Comparison of ENCODE assay signal across 8 mouse cellular contexts in the genomic region with DNA sequence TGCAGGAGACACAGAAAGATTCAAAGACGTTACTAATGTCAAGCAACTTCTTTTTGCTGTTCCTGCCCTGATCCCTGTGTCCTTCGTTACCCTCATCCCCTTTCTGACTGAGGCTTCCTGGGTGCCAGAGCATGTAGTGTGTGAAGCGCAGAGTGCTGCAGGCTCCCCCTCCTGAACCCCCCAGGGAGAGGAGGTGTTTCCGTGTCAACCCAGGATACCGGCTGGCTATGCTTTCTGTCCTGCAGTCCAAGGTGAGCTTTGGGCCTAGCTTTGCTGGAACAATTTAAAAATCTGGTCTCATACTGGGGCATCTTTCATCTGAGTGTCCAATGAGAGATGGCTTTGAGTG.
A peak's percentile ranks its signal among the peaks of the same experiment; 100 is the strongest.
DNase-seq lines count a peak whose midpoint lies in the region; ATAC-seq lines count a peak whose summit lies in the region.
"Had no signal": no experiment of that assay in that cellular context is flagged by ENCODE, and none has a peak within 500 bp of the region (broad histone marks: within the 10 kb centered on the region; RNA-seq: fewer than 3 reads in every experiment).

No protein-coding gene starts in this region.

- WGBS in heart, embryonic 14.5 days, result 56% methylated on average over 5 of the region's 5 CpGs
- WGBS in hindbrain, embryonic 13.5 days, result 58% methylated on average over 5 of the region's 5 CpGs
- 65% methylated on average over 5 of the region's 5 CpGs for WGBS in neural tube, embryonic 15.5 days

- H3K4me2 ChIP-seq in heart, embryonic 14.5 days (ENCODE audit: low read length), result peak overlapping the region; percentile 31; the same call in 1 of the 2 replicates
- peak overlapping the region; percentile 10; the same call in 1 of the 2 replicates for H3K4me2 ChIP-seq in hindbrain, embryonic 13.5 days
- peak overlapping the region; percentile 40 for H3K4me2 ChIP-seq in neural tube, embryonic 15.5 days

- H3K36me3 ChIP-seq in heart, embryonic 14.5 days (ENCODE audit: control insufficient read depth, insufficient read depth, low read length), result no peaks in the 10 kb centered on the region
- no peaks in the 10 kb centered on the region for H3K36me3 ChIP-seq in megakaryocyte, embryonic 14.5 days (replicated peaks; ENCODE audit: low read length)
- H3K36me3 ChIP-seq in hindbrain, embryonic 13.5 days, result no peaks in the 10 kb centered on the region
- H3K36me3 ChIP-seq in neural tube, embryonic 15.5 days, result no peaks in the 10 kb centered on the region

- H3K27ac ChIP-seq in heart, embryonic 14.5 days (replicated peaks in 1 of 2; ENCODE audit: control insufficient read depth in 1 of 2, insufficient read depth in 1 of 2, low read depth in 2 of 2, low read length in 2 of 2), result no peak overlapping the region
- no peak overlapping the region for H3K27ac ChIP-seq in hindbrain, embryonic 13.5 days
- H3K27ac ChIP-seq in neural tube, embryonic 15.5 days (replicated peaks), result no peak overlapping the region

- no peaks in the 10 kb centered on the region for H3K27me3 ChIP-seq in heart, embryonic 14.5 days (ENCODE audit: control insufficient read depth, insufficient read depth, low read length)
- H3K27me3 ChIP-seq in megakaryocyte, embryonic 14.5 days (replicated peaks), result peaks cover 41% of the 10 kb centered on the region
- no peaks in the 10 kb centered on the region for H3K27me3 ChIP-seq in hindbrain, embryonic 13.5 days
- H3K27me3 ChIP-seq in neural tube, embryonic 15.5 days (replicated peaks), result no peaks in the 10 kb centered on the region

- ATAC-seq in heart, embryonic 14.5 days (ENCODE audit: insufficient number of reproducible peaks, insufficient read depth, low FRiP score, low read depth), result 0 out of 2 replicates have a peak, but pooled peaks have one; percentile 16
- ATAC-seq in megakaryocyte, adult 5-6 weeks (ENCODE audit: poor library complexity, severe bottlenecking), result no peak
- peak; percentile 53; the same call in 1 of the 2 replicates for ATAC-seq in hindbrain, embryonic 13.5 days (ENCODE audit: low FRiP score)
- ATAC-seq in neural tube, embryonic 15.5 days (ENCODE audit: low FRiP score), result no peak
- ATAC-seq: inflammation-experienced regulatory T-cells, adult 6 months had no signal

- no peaks in the 10 kb centered on the region for H3K9me3 ChIP-seq in heart, embryonic 14.5 days (ENCODE audit: control insufficient read depth, low read length)
- peaks cover 17% of the 10 kb centered on the region for H3K9me3 ChIP-seq in megakaryocyte, embryonic 14.5 days
- no peaks in the 10 kb centered on the region for H3K9me3 ChIP-seq in hindbrain, embryonic 13.5 days
- H3K9me3 ChIP-seq in neural tube, embryonic 15.5 days (replicated peaks), result no peaks in the 10 kb centered on the region

- H3K4me3 ChIP-seq in heart, embryonic 14.5 days (ENCODE audit: control insufficient read depth in 1 of 2, insufficient read depth in 1 of 2, low read depth in 1 of 2, low read length in 2 of 2), result no peak overlapping the region
- H3K4me3 ChIP-seq in megakaryocyte, embryonic 14.5 days (replicated peaks), result peak overlapping the region; percentile 70
- no peak overlapping the region for H3K4me3 ChIP-seq in hindbrain, embryonic 13.5 days
- no peak overlapping the region for H3K4me3 ChIP-seq in neural tube, embryonic 15.5 days (replicated peaks)

- no peak for DNase-seq in heart, adult 11 months
- no peak for DNase-seq in adrenal gland, adult 2 months

- peaks cover 0 to 2% of the 10 kb centered on the region in 2 experiments; a peak in 1 of 4 replicates for H3K4me1 ChIP-seq in heart, embryonic 14.5 days (ENCODE audit: control insufficient read depth in 2 of 2, insufficient read depth in 2 of 2, low read length in 2 of 2)
- peaks cover 22% of the 10 kb centered on the region for H3K4me1 ChIP-seq in megakaryocyte, embryonic 14.5 days
- peaks cover 5% of the 10 kb centered on the region for H3K4me1 ChIP-seq in hindbrain, embryonic 13.5 days (replicated peaks)
- peaks cover 7% of the 10 kb centered on the region for H3K4me1 ChIP-seq in neural tube, embryonic 15.5 days

- H3K9ac ChIP-seq in heart, embryonic 14.5 days (ENCODE audit: low read length), result no peak overlapping the region
- H3K9ac ChIP-seq in hindbrain, embryonic 13.5 days, result no peak overlapping the region; the same call in 1 of the 2 replicates
- H3K9ac ChIP-seq in neural tube, embryonic 15.5 days (replicated peaks), result no peak overlapping the region

Comparison
In these comparisons a context has a peak if more than half of its experiments do, and no peak if none do; other contexts are left out.
1. ATAC-seq: peak in heart, embryonic 14.5 days (single experiment) and hindbrain, embryonic 13.5 days (single experiment); none in megakaryocyte, adult 5-6 weeks (single experiment) and neural tube, embryonic 15.5 days (single experiment).
2. Peak in every context shown above with its lines, with median percentiles within 50 percentile points of each other: H3K4me2 ChIP-seq.